In genomic region chr13:43863581-43864100, GRCm38 (mm10) we compare ENCODE assay signal across 10 mouse cellular contexts.
DNase-seq lines count a peak whose midpoint lies in the region; ATAC-seq and TF ChIP-seq lines count a peak whose summit lies in the region.
"Had no signal": no experiment of that assay in that cellular context is flagged by ENCODE, and none has a peak within 500 bp of the region (broad histone marks: within the 10 kb centered on the region; RNA-seq: fewer than 3 reads in every experiment).

No protein-coding gene starts in this region.

- ATAC-seq in intestine, embryonic 15.5 days, result no peak
- ATAC-seq in intestine, postnatal 0 days, result no peak
- no peak for ATAC-seq in limb, embryonic 14.5 days (ENCODE audit: low FRiP score, low read depth)

- TF ChIP-seq CTCF in intestine, postnatal 0 days (IDR thresholded peaks at IDR 0.05; ENCODE audit: low read depth), result no peak

- H3K9ac ChIP-seq in intestine, embryonic 15.5 days, result no peak overlapping the region
- H3K9ac ChIP-seq in intestine, postnatal 0 days (ENCODE audit: low read depth, low read length), result no peak overlapping the region
- H3K9ac ChIP-seq in limb, embryonic 14.5 days (ENCODE audit: low read depth, low read length, severe bottlenecking), result no peak overlapping the region

- 0 out of 2 replicates have a peak overlapping the region, but pooled peaks have one; percentile 40 for H3K27ac ChIP-seq in intestine, embryonic 15.5 days
- H3K27ac ChIP-seq in intestine, postnatal 0 days (ENCODE audit: low read depth, low read length), result no peak overlapping the region
- H3K27ac ChIP-seq in limb, embryonic 14.5 days (replicated peaks; ENCODE audit: low read depth, low read length), result 0 out of 2 replicates have a peak overlapping the region, but pooled peaks have one; percentile 52
- H3K27ac ChIP-seq: left cerebral cortex, adult 2 months had no signal

- H3K4me1 ChIP-seq in intestine, embryonic 15.5 days (replicated peaks), result peaks cover 13% of the 10 kb centered on the region
- peaks cover 5% of the 10 kb centered on the region for H3K4me1 ChIP-seq in intestine, postnatal 0 days (replicated peaks; ENCODE audit: control insufficient read depth, insufficient read depth, low read length)
- H3K4me1 ChIP-seq in limb, embryonic 14.5 days (ENCODE audit: control insufficient read depth, insufficient read depth, low read length), result peaks cover 35% of the 10 kb centered on the region

- H3K4me2 ChIP-seq in intestine, embryonic 15.5 days (replicated peaks), result no peak overlapping the region
- no peak overlapping the region; the same call in 1 of the 2 replicates for H3K4me2 ChIP-seq in intestine, postnatal 0 days (replicated peaks; ENCODE audit: low read depth)
- H3K4me2 ChIP-seq in limb, embryonic 14.5 days (replicated peaks; ENCODE audit: low read depth, low read length, severe bottlenecking), result peak overlapping the region; percentile 61; the same call in 1 of the 2 replicates

- H3K27me3 ChIP-seq in intestine, embryonic 15.5 days (replicated peaks), result no peaks in the 10 kb centered on the region
- no peaks in the 10 kb centered on the region for H3K27me3 ChIP-seq in intestine, postnatal 0 days (replicated peaks; ENCODE audit: control insufficient read depth, insufficient read depth, low read length)
- H3K27me3 ChIP-seq in limb, embryonic 14.5 days (ENCODE audit: control insufficient read depth, insufficient read depth, low read length), result no peaks in the 10 kb centered on the region

- intact Hi-C loops in left cerebral cortex, postnatal 4 days (cut with DNase I), result no loop called here

- no peak overlapping the region for H3K4me3 ChIP-seq in intestine, embryonic 15.5 days (replicated peaks)
- no peak overlapping the region for H3K4me3 ChIP-seq in intestine, postnatal 0 days (ENCODE audit: low read depth, low read length)
- no peak overlapping the region for H3K4me3 ChIP-seq in limb, embryonic 14.5 days (replicated peaks; ENCODE audit: low read length)

- 86% methylated on average over 7 of the region's 7 CpGs for WGBS in intestine, embryonic 15.5 days
- WGBS in intestine, postnatal 0 days, result 85% methylated on average over 7 of the region's 7 CpGs
- WGBS in limb, embryonic 14.5 days, result 76% methylated on average over 7 of the region's 7 CpGs

- H3K36me3 ChIP-seq in intestine, embryonic 15.5 days, result no peaks in the 10 kb centered on the region
- H3K36me3 ChIP-seq in intestine, postnatal 0 days (ENCODE audit: control insufficient read depth, insufficient read depth), result no peaks in the 10 kb centered on the region
- no peaks in the 10 kb centered on the region for H3K36me3 ChIP-seq in limb, embryonic 14.5 days (ENCODE audit: control insufficient read depth, insufficient read depth, low read length)

- H3K9me3 ChIP-seq in intestine, embryonic 15.5 days, result no peaks in the 10 kb centered on the region
- no peaks in the 10 kb centered on the region for H3K9me3 ChIP-seq in intestine, postnatal 0 days (ENCODE audit: control insufficient read depth)
- no peaks in the 10 kb centered on the region for H3K9me3 ChIP-seq in limb, embryonic 14.5 days (ENCODE audit: control insufficient read depth, low read length)

- no peak for TF ChIP-seq POLR2A in limb, embryonic 14.5 days (IDR thresholded peaks at IDR 0.05; ENCODE audit: borderline replicate concordance, extremely low read depth, insufficient read depth, insufficient read length)

- peak; percentile 17 to 22 for DNase-seq in cerebellum, postnatal 10 days
- DNase-seq in cerebellum, adult 18-20 months, result no peak
- DNase-seq in induced T-regulatory cell, adult 2 months (ENCODE audit: low read depth), result peak; percentile 19
- no peak for DNase-seq in limb, embryonic 14.5 days (ENCODE audit: low spot score)
- DNase-seq in layer of hippocampus, adult 18-20 months (ENCODE audit: low spot score in 2 of 2), result no peak
- no peak for DNase-seq in left cerebral cortex, postnatal 4 days
- DNase-seq: B cell, adult 2 months had no signal

Comparison
In these comparisons a context has a peak if more than half of its experiments do, and no peak if none do; other contexts are left out.
1. DNase-seq: peak in cerebellum, postnatal 10 days (2 of 2) and induced T-regulatory cell, adult 2 months (single experiment); none in cerebellum, adult 18-20 months (0 of 2), limb, embryonic 14.5 days (single experiment), layer of hippocampus, adult 18-20 months (0 of 2) and left cerebral cortex, postnatal 4 days (single experiment).